Mouse (Mus musculus): Measurements from ENCODE around the gene Cdr2l.
A peak's percentile ranks its signal among the peaks of the same experiment; 100 is the strongest.

Gene Cdr2l

DNA sequence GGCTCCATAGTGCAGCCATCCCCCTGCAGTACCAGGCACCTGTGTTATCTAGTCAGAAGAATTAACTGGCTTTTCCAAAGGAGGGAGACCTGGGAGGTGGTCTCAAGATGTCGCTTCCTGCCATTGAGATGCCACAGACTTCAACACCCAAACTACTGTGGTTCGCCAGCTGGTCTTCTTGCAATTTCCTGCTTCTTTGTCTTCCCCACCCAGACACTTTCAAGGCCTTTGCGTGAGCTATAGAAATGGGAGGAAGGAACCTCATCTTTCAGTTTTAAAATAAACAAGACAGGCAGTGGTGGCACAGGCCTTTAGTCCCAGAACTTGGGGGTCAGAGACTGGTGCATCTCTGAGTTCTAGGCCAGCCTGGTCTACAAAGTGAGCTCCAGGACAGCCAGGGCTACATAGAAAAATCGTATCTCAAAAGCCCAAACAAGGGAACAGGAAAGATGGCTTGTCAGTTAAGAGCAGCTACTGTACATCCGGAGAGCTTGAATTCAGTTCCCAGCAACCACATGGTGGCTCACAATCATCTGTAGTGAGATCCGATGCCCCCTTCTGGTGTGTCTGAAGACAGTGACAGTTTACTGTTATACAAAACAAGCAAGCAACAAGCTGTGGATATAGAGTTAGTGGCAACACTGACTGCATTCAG, 26.7 kb downstream of the Cdr2l start:
- DNase-seq, result no peak

DNA sequence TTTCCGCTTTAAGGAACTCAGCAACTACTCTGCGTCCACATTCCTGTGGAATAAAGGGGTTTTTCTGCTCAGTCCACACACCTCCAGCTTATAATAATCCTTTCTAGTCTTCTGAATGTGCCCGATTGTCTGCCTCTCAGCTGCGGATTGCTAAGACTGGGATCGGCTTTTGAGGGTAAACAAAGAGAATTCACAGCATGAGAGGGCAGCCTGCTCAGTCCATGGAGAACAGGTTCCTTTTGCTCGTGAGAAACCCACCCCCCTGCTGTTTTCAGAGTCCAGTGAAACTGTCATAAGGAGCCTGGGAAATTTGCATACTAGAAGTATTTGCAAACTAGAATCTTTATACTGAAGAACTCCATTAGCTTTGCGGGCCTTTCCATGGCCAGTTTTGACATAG, 27.8 kb downstream of the Cdr2l start:
- no peak for DNase-seq

DNA sequence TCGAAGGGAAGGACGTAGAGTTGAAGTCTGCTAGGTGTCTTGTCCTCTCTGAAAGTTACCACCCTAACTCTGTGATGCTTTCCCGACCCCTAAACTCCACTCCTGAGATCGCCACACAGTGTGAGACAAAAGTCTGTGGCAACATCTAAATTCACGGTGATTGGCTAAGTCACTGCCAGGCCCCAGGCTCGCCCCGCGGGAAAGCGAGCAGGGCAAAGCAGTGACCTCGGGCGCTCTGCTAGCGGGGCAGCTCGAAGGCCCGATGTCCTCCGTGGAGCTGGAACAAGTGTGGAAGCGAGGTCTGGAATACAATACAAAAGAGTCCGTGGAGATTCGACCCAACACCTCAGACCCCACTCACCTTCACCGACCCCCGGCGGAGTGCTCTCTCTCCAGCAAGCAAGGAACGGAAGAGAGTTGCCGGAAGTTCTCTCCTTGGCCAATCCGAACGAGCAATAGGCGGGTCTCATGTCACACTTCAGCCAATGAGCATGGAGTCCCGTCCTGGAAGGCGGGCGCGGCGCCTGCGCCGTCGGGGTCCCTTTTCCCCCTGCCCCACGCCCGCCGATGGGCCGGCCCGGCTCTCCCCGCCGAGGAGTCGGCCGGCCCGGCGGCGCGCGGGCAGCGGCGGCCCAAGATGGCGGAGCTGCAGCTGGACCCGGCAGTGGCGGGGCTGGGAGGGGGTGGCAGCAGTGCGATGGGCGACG, 38.0 kb downstream of the Cdr2l start, which contains the start of the genes Atp5h and Kctd2:
Atp5h (minus strand) TSS at position 432 of the 707 bp plus-strand sequence.
Kctd2 (plus strand) TSS at position 598 of the 707 bp plus-strand sequence.
- DNase-seq, result peak; percentile 96

DNA sequence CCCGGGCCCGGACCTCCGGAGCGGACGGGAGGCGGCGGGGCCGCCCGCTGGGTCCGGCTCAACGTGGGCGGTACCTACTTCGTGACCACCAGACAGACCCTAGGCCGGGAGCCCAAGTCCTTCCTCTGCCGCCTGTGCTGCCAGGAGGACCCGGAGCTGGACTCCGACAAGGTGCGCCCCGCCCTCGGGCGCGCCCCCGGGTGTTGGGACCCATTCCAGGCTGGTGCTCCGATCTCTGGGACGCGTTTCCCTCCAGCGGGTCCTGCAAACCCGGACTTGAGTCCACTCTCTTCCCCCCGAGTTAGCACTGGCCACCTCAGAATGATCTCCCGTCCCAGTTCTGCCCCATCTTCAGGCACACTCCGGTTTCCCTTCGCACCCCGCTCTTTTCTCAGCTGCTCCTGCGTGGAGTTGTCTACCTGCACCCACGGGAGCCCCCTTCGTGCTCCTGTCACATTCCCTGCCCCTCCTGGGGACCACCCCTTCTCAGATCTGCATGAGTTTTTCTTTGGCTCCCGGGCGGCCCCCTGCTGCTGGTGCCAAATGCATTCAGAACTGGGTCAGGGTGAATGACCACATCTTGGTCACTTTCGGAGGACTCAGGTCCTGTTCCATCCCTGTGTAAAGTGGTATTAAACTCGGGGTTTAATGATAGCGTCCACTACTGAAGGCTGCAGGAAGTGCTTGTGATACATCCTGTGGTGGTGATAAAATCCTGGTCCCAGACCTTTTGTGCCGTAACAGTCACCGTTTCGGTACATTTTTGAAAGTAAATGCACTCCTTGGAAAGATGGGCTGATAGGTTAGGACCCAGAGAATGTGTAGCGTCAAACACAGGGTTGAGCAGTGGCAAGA, 38.8 kb downstream of the Cdr2l start:
- DNase-seq, result peak; percentile 54

DNA sequence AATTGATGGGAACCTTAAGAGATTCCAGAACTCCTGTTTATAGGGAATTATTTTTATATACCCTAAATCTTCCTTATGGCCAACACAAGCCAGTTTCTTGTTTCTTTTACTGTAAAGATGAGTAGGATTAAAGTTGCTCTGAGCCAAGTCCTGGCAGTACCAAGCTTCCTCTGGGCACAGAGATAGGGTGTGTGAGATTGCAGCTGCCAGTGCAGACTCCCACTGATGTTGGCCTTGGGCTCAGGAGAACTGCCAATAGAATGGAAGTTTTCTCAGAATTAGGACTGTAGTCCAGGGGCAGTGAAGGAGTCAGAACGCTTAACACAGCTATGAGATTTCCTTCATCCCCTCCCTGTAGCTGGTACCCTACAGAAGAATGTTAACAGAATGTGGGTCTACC, 39.6 kb downstream of the Cdr2l start:
- no peak for DNase-seq

DNA sequence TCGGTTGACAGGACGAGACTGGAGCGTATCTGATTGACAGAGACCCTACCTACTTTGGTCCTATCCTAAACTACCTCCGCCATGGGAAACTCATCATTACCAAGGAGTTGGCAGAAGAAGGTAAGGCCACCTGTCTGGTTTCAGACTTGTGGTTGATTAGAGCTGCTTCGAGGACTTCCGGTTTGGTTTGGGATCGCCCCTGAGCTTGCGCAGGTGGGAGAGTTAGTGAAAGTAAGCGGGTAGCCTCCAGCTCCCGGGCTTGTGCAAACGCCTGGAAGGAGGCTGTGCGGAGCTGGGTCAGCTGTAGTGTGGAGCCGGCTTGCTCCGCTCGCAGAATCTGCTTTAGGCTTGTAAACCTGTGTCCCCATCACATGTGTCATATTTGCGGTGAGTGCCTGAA, 40.3 kb downstream of the Cdr2l start:
- DNase-seq, result no peak

DNA sequence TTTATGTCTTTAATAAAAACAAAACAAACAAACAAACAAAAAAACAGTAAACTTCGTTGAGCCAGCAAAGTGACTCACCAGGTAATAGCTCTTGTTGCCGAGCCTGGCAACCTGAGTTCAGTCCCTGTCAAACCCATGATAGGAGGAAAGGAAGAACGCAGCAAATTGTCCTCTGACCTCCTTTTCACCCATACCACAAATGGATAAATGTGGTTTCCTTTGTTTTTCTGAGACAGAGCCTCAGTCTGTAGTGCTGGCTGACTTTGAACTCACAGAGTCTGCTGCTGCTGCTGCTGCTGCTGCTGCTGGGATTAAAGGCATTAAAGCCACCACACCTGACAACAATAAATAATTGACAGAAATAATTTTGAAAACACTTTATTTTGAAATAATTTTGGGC, 41.4 kb downstream of the Cdr2l start:
- no peak for DNase-seq

DNA sequence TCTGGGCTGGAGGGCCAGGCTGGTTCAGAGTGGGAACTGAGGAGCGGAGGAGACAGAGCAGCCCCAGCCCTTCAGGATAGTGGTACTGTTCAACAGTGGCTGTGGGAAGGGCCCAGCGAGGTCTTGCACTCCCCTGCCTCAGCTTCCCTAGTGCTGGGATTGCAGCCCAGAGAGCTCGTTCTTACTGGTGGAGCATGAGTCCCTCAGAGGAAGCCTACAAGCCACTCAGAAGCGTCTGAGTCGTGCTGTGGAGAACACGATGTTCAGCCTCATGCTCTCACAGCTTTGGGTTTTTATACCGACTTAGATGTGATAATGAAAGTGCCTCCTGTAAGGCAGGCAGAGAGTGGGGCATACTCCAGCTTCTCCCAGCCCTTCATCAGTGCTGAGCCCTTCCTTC, 43.0 kb downstream of the Cdr2l start:
- no peak for DNase-seq

DNA sequence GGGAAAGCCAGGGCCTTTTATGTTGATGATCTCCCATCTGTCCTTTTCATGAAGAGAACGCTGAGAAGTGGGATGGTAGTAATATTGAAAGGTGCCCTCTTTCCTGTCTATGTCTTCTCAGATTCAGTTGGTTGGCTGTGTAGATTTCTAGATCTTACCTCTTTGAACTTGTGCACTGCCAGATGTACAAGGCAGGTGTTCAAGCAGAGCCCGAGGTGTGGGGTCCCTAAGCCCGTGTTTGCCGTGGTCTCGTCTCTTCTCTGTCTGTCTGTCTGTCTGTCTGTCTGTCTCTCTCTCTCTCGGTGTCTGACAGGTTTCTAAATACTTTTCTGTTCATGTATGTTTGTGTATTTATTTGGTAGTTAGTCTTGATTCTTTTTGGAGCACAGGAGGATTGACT, 44.0 kb downstream of the Cdr2l start:
- DNase-seq, result no peak

DNA sequence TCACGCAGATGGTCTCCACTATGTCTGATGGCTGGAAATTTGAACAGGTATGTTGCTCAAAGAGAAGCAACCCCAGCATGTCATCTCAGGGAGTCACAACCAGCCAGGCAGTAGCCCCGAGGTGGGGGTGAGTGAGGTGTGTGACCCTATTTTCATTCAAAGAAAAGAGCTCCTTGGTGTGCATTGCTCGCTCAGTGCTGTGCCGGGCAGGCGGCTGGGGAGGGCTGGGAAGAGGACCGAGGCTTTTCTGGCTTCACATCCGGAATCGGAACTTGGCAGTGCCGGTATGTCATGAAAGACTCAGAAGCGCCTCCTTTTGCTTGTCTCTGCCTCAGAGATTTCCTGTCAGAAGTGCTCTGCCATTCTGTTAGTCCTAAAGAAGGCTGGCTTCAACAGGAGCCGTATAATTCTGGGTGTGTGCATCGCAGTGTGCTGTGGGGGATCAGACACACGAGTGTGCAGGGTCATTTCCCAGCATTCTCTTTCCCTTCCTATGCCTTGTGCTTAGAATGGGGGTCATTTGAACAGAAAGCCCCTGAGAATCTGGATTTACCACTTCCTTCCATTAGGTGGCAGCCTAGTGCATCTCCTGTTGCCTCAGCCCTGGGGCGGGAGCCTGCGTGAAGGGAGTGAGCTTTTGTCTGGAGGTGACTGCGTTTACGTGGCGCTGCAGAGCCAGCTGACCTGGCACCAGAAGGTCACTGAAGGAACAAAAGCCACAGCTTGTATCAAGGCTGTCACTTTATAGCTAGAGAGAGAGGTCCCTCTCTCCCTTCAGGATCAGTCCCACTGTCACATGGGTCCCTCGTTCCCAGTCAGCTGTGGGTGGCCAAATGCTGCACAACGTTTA, 46.0 kb downstream of the Cdr2l start:
- peak; percentile 74 for DNase-seq

DNA sequence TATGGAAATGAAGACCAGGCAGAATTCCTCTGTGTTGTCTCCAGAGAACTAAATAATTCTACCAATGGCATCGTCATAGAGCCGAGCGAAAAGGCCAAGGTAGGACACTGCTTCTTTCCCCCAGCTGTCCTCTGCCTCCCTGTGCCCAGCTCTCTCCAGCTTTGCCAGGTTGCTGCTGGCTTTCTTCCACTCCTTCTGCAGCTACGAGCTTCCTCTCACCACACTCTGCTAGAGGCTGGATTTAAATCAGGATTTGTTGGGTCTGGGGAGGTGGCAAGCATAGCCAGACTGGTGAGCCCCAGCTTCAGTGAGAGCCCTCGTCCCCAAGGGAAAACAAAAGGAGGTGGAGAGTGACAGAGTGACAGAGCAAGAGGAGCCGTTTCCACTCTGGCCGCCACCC, 47.6 kb downstream of the Cdr2l start:
- DNase-seq, result peak; percentile 51

DNA sequence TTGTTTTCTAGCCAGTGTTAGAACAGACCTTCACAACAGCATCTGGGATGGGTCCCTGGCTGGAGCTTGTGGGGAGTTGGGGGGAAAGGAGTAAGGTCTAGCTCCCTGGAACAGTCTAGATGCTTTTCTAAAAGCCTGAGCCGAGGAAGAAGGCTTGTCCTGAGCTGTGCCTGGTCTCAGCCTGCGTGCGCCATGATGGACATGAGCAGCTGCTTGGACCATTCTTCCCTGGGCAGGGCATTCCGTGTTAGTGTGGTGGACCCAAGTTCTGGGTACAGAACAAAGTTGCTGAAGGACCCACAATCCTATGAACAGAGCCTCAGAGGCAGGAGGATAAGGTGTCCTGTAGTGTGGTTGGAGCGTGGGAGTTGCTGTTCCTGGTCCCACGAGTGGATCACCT, 48.8 kb downstream of the Cdr2l start:
- DNase-seq, result no peak

DNA sequence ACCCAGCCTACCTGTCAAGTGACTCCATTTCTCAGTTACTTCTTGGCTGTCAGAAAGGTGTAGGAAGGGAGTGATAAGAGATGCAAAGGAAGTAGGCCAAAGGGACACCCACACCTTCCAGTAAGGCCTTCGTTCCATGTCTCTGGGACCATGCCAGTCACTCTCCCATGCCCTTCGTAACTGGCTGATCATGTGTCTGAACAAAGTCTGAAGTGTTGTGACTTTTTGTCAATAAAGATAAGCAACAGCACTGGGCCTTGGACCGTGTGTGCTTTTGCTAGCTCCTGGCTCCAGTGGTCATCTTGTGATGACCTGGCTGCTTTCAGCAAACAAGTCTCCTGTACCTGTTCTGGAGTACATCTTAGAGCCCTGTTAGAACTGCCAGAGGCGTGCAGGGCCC, 51.1 kb downstream of the Cdr2l start:
- DNase-seq, result no peak

DNA sequence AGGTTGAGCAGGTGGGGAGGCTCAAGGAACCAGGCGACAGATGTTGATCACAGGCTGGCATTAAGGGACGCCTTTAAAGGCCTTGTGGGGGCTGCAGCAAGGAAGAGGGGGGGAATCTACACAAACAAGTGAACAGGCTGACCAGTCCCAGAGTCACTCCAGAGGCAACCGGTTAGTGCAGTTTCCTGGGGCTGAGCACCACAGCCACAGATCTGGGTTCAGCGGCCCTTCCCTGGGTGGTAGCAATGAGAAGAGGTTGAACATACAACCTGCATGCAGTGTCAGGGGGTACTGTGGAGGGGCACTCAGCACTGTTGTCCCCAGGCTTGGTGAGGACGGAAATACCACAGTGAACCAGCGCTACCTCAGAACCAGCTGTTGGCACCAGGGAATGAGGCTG, 51.6 kb downstream of the Cdr2l start:
- no peak for DNase-seq

DNA sequence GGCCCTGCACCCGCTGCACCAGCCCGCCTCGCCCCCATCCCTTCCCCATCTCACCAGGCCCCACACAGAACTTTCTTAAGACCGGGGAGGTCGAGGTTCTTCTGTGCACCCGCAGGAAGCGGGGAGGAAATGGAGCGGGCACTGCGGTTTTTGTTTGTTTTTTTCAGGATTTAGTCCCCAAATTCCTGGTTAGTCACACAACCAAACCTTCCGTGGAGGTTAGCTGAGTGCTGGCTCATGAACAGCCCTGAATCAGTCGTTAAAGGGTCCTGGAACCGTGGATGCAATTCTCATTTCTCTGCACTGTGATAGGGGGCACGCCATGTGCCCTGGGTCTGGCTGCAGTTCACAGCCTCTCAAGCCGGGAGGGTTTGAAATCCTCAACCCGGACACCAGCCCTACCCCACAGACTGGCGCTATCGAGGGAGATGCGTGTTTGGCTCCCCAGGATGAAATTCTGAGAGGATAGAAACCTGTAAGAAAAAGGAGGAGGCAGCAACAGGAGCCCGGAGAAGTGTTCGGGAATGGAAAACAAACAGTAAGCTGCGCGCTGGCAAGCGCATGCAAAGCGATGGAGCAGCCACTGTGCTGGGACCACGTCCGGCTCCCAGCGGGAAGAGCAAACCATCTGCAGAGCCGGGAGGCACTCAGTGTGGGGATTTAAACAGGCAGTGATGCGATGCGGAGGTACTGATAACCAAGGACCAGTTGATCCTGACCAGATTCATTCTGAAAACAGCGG, 54.1 kb downstream of the Cdr2l start:
- DNase-seq, result no peak

DNA sequence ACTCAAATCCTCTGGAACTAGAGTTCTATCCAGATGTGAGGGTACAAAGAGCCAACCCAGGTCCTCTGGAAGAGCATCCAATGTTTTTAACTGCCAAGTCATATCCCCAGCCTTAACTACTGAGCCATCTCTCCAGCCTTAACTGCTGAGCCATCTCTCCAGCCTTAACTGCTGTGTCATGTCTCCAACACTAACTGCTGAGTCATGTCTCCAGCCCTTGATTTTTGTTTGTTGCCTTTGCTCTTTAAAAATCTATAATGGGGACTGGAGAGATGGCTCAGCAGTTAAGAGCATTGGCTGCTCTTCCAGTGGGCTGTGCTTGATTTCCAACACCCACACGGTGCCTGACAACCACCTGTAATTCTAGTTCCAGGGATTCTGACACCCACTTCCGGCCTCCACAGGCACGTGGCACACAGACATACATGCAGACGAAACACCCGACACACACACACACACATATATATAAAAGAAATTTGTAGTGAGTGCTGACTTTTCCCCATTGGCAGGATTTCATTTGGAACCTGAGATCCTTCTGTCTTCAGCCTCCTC, 55.9 kb downstream of the Cdr2l start:
- no peak for DNase-seq

DNA sequence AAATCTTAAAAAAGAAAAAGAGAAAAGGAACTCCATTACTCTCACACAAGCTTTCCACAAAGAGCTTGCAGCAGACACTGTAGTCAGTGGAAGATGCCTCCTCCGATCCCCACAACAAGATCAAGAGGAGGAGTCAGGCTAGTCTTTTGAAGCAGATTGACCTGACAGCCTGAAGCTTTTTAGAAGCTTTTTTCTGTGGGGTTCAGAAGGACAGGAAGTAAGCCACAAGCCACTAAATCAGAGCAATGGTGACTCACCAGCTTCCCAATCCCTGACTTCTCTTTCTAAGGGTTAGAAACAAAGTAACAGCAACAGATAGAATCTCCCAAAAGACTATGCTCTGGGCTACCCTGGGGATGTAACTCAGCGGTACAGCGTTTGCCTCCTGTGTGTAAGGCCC, 57.6 kb downstream of the Cdr2l start:
- DNase-seq, result no peak

DNA sequence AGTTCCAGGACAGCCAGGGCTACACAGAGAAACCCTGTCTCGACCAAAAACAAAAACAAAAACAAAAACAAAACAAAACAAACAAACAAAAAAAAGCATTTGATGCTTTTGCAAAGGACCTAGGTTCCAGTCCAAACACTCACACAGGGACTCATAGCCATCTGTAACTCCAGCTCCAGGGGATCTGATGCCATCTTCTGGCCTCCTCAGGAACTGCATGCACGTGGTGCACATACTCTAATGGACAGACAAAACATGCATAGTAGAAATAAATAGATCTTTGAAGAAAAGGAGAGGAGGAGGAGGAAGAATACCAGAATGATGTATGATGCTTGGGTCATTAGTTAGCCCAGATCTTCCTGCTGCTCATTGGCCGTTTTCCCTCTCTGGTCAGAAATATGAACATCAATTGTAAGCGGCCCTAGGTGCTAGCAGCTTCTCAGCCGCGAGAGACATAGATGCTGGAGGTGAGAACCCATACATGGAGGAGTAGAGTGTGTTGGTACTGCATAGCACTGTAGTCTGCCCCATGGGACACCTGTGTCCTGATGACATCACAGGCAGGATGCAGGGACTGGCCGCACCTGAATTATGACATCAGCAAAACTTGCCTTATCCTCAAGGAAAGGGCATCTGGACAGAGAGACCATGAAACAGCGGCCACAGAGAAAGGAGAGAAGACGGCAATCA, 58.3 kb downstream of the Cdr2l start, which contains the start of gene Trim80:
Trim80 (plus strand) TSS at position 640 of the 690 bp plus-strand sequence.
- DNase-seq, result no peak

DNA sequence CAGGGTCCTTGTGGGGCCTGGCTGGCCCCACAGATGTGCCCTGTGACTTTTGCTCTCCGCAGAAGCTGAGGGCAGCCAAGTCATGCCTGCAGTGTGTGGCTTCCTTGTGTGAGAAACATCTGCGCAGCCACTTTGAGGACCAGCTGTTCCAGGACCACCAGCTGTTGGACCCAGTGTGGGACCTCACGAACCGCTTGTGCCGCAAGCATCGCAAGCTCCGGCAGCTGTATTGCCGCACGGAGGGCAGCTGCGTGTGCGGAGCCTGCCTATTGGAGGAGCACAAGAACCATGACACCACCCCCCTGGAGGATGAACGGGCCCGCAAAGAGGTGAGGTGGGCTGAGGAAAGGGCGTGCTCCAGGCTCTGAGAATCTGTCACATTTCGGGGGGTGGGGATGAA, 59.7 kb downstream of the Cdr2l start:
- DNase-seq, result no peak
